Mouse (Mus musculus) hindbrain, postnatal 0 days (tissue): ENCODE data around the gene Clspn. TPM values are rescaled to one million over a fixed set of nuclear protein-coding genes. Genes with fewer than 3 reads are reported as not detected.
A peak's percentile ranks its signal among the peaks of the same experiment; 100 is the strongest.

Experiments
- ATAC-seq: fragments of 200-750 bp; cut with Nextera tagmentation; 2 replicates; pipeline ENCODE4 v1.8.0; 2017; ENCODE audit warnings: mild to moderate bottlenecking, moderate TSS enrichment, moderate library complexity
- DNase-seq: peaks from one replicate; pipeline ENCODE4 v3.0.0-alpha.2; 2015; ENCODE audit warnings: low spot score
- H3K27ac ChIP-seq: fragments of 300-500 bp; sonication (generic); 2 replicates; pipeline ENCODE4 v1.5.1; 2014; ENCODE audit warnings: mild to moderate bottlenecking
- H3K27me3 ChIP-seq: fragments of 300-500 bp; sonication (generic); 2 replicates; pipeline ENCODE4 v1.6.1; 2014; ENCODE audit warnings: low read length, mixed read lengths; ENCODE audit not compliant: insufficient read depth
- H3K36me3 ChIP-seq: fragments of 300-500 bp; sonication (generic); 2 replicates; pipeline ENCODE4 v1.6.1; 2014; ENCODE audit warnings: low read length, mixed read lengths; ENCODE audit not compliant: insufficient read depth
- H3K4me1 ChIP-seq: fragments of 300-500 bp; sonication (generic); 2 replicates; pipeline ENCODE4 v1.6.1; 2014; ENCODE audit warnings: antibody characterized with exemption, low read length, mixed read lengths; ENCODE audit not compliant: insufficient read depth
- H3K4me2 ChIP-seq: fragments of 300-500 bp; sonication (generic); 2 replicates; pipeline ENCODE4 v1.6.1; 2014; ENCODE audit warnings: low read depth, mild to moderate bottlenecking, low read length, moderate library complexity, mixed read lengths
- H3K4me3 ChIP-seq: fragments of 300-500 bp; sonication (generic); 2 replicates; pipeline ENCODE4 v1.5.1; 2014; ENCODE audit warnings: low read length
- H3K9ac ChIP-seq: fragments of 300-500 bp; sonication (generic); replicated peaks from 2 replicates; pipeline ENCODE4 v1.6.1; 2014; ENCODE audit warnings: mild to moderate bottlenecking, low read length, moderate library complexity, mixed read lengths
- H3K9me3 ChIP-seq: fragments of 300-500 bp; sonication (generic); 2 replicates; pipeline ENCODE4 v1.6.1; 2016; ENCODE audit warnings: low read length, mixed read lengths
- CTCF ChIP-seq: IDR thresholded peaks from 2 replicates; pipeline ENCODE4 v1.5.1; 2016; ENCODE audit warnings: antibody characterized with exemption, control low read depth, low read depth
- WGBS: fragments of 180-500 bp; shearing (Covaris S2); extraction: QIAGEN DNeasy Blood & Tissue Kit; methylation state at CpG from one replicate; pipeline ENCODE4 v1.1.7; 2014; 5-methylcytosine and 5-hydroxymethylcytosine counted together
- polyA plus RNA-seq: library from polyadenylated mRNA; unstranded; fragments of >200 nt; fragmentation: Nextera tagmentation; extraction: Ambion mirVana; gene quantifications from 2 replicates; pipeline ENCODE4 v1.2.1, GENCODE M21; 2015
- total RNA-seq: library from RNA; depleted of rRNA; stranded (reverse); fragments of >200 nt; gene quantifications from 2 replicates; pipeline ENCODE4 v1.2.3, GENCODE M21; 2014; rRNA removed

The Clspn gene
- total RNA-seq (2.0 and 6.3 TPM in 2 replicates), polyA plus RNA-seq (5.9 and 8.7 TPM in 2 replicates)

DNA sequence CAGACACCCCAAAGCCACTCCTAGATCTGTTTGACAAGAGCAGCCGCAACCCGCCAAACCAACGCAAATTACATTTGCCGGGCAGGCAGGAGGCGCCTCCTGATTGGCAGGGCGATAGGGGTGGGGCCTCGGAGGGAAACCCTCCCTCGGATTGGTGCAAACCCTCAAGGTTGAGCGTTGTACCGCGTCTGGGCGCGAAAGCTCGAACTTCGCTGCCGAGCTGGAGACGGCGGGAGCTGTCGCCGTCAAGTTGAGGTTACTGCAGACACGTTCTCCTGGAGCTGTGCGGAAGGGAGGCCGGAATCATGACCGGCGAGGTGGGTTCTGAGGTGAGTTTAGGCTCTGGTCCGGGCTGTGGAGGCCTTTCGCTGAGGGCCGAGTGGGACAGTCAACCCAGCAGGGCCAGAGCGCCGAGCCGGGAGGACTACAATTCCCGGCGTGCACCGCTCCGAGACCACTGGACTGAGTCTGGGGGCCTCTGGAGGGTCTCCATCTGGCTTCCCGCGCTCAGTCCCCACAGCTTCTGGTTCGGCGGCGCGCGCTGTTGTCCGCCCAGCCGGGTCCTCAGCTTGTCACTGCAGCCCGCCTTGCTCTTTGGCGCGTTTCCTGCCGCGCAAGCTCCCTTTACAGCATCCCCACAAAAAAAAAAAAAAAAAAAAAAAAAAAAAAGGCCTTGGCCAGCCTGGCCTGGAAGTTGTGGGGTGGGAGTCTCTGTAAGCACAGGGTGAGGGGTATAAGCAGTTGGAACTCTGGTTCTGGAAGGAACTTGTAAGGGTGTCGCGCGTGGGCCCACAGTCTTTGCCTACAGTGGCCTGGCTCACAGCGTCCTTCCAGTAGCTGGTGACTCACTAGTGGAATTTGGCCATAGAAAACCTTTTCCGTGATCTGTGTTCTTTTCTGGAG, at the start of gene Clspn:
Gene Clspn, plus strand, starts transcription at position 127 of the 903 bp plus-strand sequence.
- Histone ChIP-seq H3K27ac (no peak within 1 kb of the TSS), H3K9me3 (no peaks in the 10 kb centered on the region), H3K9ac (peak within 1 kb of the TSS; percentile 47), H3K36me3 (no peaks in the 10 kb centered on the region), H3K4me1 (no peaks in the 10 kb centered on the region), H3K27me3 (no peaks in the 10 kb centered on the region), H3K4me2 (peak within 1 kb of the TSS; percentile 87), H3K4me3 (peak within 1 kb of the TSS; percentile 75)
- peak; percentile 97 for ATAC-seq
- peak; percentile 94 for DNase-seq
- 0 out of 2 replicates have a peak, but pooled peaks have one; percentile 15 for TF ChIP-seq CTCF
- under 1% methylated on average over 54 of the region's 54 CpGs for WGBS

DNA sequence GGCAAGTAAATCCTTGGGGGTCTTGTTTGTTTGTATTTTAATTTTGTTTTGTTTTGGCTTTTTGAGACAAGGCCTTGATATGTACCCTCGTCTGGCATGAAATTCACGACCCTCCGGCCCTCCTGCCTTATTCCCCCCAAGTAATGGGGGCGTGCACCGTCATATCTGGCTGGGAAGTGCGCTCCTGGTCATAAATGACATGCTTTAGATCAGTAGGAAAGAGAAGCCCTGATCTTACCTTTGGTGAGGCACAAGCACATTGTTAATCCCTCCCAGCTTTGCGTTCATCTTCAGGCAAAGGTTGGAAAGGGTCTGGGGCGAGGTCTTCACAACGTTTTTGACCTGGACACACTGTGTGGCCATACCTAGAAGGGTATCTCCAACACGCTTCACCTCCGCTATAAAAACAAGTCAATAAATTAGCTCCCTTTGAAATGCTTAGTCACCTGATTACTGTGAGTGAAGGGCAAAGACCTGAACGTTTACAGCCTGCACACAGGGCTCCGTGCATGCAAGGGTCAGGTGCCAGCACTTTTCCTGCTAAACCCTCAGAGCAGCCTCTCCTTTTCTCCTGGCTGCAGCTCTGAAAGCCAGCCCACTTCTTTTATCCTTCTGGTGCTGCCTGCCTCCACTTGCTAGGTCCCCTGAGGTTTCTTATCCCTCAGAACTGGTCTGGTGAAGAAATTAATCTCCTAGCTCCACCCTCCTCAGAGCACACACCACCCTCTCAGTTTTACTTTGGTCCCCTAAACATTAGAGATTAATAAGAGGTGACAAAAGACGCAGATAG, 48.4 kb upstream of the Clspn start:
- DNase-seq (no peak), ATAC-seq (no peak)
- no peak overlapping the region for H3K9ac ChIP-seq
- H3K36me3 ChIP-seq, result peaks cover 43% of the 10 kb centered on the region
- no peak overlapping the region for H3K4me3 ChIP-seq
- H3K27me3 ChIP-seq, result no peaks in the 10 kb centered on the region
- no peak for TF ChIP-seq CTCF
- no peaks in the 10 kb centered on the region for H3K4me1 ChIP-seq
- no peak overlapping the region for H3K27ac ChIP-seq
- 82% methylated on average over 14 of the region's 14 CpGs for WGBS
- no peaks in the 10 kb centered on the region for H3K9me3 ChIP-seq
- no peak overlapping the region for H3K4me2 ChIP-seq

DNA sequence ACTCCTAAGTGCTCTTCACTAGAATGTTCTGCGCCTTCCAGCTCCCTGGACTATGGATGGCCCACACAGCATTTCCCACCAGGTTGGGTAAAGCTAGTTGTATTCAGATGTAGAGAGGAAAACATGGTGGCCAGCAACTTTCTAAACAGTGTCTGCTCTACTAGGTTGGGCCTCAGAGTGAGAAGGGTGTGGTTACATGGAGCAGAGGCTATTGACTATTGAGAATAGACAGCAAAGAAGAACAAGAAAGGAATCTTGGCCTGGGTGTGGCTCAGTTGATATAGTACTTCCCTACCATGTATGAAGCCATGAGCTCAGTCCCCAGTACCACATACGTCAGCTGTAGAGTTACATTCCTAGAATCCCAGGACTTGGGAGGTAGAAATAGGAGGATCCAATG, 47.7 kb upstream of the Clspn start:
- Histone ChIP-seq H3K27me3 (no peaks in the 10 kb centered on the region), H3K4me1 (no peaks in the 10 kb centered on the region), H3K36me3 (peaks cover 43% of the 10 kb centered on the region), H3K9ac (no peak overlapping the region), H3K27ac (no peak overlapping the region), H3K4me2 (no peak overlapping the region), H3K9me3 (no peaks in the 10 kb centered on the region), H3K4me3 (no peak overlapping the region)
- 98% methylated on average over 2 of the region's 2 CpGs for WGBS
- no peak for TF ChIP-seq CTCF
- ATAC-seq, result no peak
- no peak for DNase-seq

DNA sequence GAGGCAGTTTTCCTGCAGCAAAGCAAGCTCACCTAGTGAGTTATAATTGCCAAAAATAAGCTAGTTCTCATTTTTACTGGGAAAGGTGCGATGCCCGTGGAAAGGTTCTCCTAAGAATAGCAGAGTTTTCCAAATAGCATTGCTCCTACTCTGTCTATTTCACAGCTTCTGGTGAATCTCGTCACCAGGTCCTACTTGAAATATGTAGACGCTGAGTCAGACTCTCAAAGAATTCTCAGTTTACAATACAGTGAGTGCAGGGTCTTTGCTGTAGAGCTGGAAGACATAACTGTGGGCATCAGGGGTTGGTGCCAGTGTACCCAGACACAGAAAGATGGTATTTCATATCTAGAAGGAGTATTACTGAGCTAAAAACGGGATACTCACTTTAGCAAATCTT, 45.7 kb upstream of the Clspn start:
- TF ChIP-seq CTCF, result no peak
- Histone ChIP-seq H3K4me1 (no peaks in the 10 kb centered on the region), H3K27me3 (no peaks in the 10 kb centered on the region), H3K9ac (no peak overlapping the region), H3K36me3 (peaks cover 43% of the 10 kb centered on the region), H3K4me2 (no peak overlapping the region), H3K27ac (no peak overlapping the region), H3K4me3 (no peak overlapping the region), H3K9me3 (no peaks in the 10 kb centered on the region)
- ATAC-seq (no peak), DNase-seq (no peak)
- WGBS, result 92% methylated on average over 5 of the region's 5 CpGs

DNA sequence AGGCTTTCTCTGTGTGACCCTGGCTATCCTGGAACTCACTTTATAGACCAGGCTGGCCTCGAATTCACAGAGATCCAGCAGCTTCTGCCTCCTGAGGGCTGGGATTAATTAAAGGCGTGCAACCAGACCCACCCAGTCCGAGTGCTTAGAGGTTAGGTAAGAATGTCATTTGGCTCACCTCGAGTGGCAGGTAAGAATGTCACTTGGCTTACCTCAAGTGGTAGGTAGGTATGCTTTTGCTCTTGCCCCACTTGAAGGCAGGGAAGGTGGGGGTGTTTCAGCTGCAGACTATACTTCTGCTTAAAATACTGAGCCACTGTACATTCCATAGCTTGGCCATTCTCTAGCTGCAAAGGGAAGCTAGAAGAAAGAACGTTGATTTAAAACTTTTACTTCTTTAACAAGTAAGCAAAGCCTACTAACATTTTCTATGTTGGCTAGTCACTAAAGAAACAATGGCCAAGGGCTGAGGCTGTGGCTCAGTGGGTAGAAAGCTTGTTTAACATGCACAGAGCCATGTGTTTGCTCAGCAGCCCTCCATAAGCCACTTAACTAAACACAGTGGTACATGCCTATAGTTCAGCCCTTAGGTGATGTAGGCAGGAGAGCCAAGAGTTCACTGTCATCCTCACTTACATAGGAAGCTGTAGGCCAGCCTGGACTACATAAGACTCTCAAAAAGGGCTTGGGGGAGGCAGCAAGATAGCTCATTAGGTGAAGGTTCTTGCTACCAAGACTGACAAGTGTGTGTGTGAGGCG, 44.2 kb upstream of the Clspn start:
- 92% methylated on average over 6 of the region's 6 CpGs for WGBS
- DNase-seq, result no peak
- Histone ChIP-seq H3K9ac (no peak overlapping the region), H3K9me3 (no peaks in the 10 kb centered on the region), H3K27ac (no peak overlapping the region), H3K4me3 (no peak overlapping the region), H3K27me3 (no peaks in the 10 kb centered on the region), H3K4me2 (no peak overlapping the region), H3K36me3 (peaks cover 39% of the 10 kb centered on the region), H3K4me1 (no peaks in the 10 kb centered on the region)
- no peak for TF ChIP-seq CTCF
- ATAC-seq, result no peak

DNA sequence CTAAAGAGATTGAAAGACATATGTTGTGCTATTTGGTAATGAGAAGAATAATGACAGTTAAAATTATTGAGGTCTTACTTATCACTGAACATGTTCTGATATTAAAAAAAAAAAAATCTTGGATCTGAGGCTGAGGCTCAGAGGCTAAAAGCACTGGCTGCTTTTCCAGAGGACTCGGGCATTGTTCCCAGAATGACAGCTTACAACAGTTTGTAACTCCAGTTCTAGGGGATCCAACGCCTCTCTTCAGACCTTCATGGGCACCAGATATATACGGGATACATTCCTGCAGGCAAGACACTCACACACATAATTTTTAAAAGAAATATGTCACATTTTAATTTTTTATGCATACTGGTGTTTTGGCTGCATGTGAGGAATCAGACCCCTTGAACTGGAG, 30.6 kb upstream of the Clspn start:
- H3K27ac ChIP-seq, result no peak overlapping the region
- H3K9ac ChIP-seq, result no peak overlapping the region
- H3K4me3 ChIP-seq, result no peak overlapping the region
- H3K4me2 ChIP-seq, result no peak overlapping the region
- no peak for DNase-seq
- H3K27me3 ChIP-seq, result no peaks in the 10 kb centered on the region
- H3K4me1 ChIP-seq, result no peaks in the 10 kb centered on the region
- no peak for TF ChIP-seq CTCF
- H3K36me3 ChIP-seq, result no peaks in the 10 kb centered on the region
- no peak for ATAC-seq
- WGBS, result 71% methylated on average over 3 of the region's 3 CpGs
- H3K9me3 ChIP-seq, result no peaks in the 10 kb centered on the region
